Mouse (Mus musculus) brain, embryonic 14.5 days (tissue): ENCODE results near the gene Odf2.

ENCODE experiments used
- CTCF ChIP-seq: fragments of 200-500 bp; IDR thresholded peaks from 2 replicates; pipeline ENCODE4 v1.5.1; 2012; ENCODE audit warnings: inconsistent platforms, mild to moderate bottlenecking, moderate library complexity, borderline replicate concordance; ENCODE audit not compliant: insufficient read depth, insufficient read length; ENCODE audit errors: extremely low read depth
- POLR2A ChIP-seq: fragments of 200-500 bp; IDR thresholded peaks from 2 replicates; pipeline ENCODE4 v1.6.1; 2012; ENCODE audit warnings: mild to moderate bottlenecking, inconsistent platforms, borderline replicate concordance; ENCODE audit not compliant: poor library complexity, insufficient read depth, insufficient read length, severe bottlenecking; ENCODE audit errors: extremely low read depth

DNA sequence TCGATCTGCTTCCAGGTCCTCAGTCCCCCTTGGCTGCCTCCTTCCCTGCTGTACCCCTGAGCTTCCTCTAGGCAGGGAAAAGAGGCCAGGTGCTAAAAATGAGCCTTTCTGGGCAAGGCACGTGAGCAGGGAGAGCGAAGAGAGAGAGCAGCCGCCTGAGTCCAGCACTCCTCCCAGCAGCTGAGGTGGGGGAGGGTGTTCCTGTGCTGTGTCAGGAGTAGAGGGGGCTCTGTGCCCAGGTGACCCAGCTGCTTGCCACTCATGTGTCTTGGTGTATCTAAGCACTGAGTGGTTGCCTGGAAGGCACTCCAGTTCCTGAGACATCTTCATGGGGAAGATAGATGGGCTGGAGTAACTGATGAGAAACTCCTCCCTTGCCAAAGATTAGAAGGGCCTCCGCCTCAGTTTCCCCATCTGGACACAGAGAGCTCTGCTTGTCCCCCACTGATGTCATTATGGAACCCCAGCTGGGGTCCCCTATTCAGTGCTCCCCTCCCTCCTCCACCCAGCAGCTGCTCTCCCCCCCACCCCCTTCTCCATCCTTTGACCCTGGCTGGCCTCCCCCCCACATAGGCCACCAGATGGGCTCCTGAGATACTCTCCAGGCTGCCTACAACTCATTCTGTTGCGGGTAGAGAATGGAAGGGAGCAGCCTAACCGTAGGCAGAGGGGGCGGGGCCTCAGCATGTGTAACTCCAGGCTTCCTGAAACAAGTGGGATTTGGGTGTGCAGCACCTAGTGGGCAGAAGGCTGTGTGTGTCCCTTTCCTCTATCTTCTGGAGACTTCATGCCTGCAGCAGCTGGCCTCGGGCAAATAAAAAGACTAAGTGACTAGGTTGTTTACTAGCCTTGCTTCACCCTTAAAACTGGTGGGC lies 45.6 kb upstream of the Odf2 start:
- TF ChIP-seq CTCF (no peak), POLR2A (no peak)
